Mouse (Mus musculus) right cerebral cortex, postnatal 36 days (tissue): Measurements from ENCODE around the gene Lig4.

ENCODE experiments used
- DNase-seq, 2 experiments: peaks; one replicate each; pipeline ENCODE4 v3.0.0; 2022; ENCODE audit warnings: low spot score in 2 of 2, mixed read lengths in 1 of 2

Lig4 gene

DNA sequence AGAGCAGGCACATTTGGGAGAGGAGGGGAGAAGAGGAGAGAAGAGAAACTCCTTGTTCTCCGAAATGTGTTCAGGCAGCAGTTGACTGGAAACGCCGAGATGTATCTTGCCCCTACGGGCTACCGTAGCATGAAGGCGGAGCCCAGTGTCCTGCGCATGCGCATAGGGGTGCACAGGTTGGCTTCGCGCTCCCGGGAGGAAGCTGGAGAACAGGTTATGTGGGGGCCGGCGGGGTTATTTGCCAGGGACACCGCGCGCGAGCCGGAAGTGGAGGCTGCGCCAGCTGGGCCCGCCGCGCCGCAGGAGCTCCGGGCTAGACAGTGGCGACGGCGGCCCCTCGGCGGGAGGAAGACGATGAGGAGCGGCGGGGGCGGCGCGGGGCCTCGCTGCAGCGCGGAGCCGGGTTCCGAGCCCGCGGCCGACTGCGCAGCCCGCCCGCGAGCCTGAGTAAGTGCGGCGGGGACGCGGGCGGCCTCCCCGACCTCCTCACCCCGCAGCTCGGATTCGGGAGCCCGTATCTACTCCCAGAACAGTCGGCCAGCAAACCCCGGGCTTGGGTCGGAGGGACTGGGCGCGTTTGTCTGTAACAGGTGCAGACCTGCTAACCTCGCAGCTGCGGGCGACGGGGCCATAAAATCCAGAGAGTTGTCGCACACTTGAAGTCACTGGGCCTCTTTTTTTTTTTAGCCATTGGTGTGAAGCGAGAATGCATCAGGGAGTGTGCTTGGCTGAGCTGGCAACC is at the start of gene Lig4, which contains the start of gene Abhd13:
Lig4 (minus strand) TSS at position 114 of the 742 bp plus-strand sequence.
Abhd13 (plus strand) TSS at position 135 of the 742 bp plus-strand sequence.
- DNase-seq = peak; percentile 96 to 98

DNA sequence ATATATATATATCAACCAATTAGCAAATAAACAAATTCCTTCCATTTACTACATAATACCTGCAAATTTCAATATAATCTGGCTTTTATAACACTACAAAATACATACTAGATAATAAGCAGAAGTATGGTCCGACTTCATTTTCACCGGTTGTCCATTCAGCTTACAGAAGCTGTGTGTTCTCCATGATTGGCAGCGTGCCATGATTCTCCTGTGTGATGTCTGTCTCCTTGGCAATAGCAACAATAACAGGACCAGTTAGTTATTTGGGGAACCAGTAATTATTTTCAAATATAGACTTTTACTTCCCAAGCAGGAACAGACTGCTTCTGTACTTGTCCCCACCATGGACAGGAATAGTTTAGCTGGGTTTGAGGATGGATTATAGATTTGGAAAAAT is 39.7 kb upstream of the Lig4 start:
- DNase-seq = peak; percentile 21 to 36

GRCm38 (mm10) chr8:10016252-10016651 is 38.8 kb upstream of the Lig4 start:
- DNase-seq = no peak

- DNase-seq = no peak
Measured at GRCm38 (mm10) chr8:10007660-10008028, 30.2 kb upstream of the Lig4 start.

GRCm38 (mm10) chr8:10006986-10007659 is 29.6 kb upstream of the Lig4 start:
- DNase-seq = peak; percentile 14 to 30

DNA sequence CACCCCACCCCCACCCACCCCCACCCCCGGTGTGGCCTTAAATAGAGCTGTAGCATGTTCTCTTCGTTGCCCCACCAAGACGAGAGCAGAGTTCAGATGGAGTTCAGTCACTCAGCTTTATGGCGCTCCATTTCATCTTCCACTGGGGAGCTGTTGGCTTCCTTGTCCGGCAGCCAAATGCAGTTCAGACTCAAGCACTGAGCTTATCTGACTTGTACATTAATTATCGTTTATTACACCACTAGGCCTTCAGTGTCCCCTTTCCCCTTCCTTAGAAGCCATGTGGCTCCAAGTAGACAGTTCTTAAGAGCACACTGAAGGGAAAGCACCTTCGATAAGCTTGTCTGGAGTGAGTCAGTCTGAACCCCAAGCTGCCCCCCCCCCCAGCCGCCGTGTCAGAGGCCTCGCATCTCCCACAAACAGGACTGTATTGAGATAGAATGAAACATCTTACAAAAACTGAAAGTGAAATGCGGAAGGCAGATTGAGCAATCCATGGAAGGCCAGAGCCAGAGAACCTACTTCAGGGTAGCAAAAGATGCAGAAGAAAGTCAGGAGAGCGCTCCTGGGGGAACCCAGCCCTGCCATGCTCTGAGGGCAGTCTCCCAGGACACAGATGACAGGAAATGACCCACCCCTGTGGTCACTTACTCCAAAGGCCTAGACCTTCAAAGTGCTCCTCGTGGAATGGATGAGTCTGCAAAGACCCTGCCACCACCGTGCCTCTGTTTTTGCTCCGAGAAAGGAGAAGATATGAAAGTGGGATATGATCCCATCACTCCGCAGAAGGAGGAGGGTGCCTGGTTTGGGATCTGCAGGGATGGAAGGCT is 28.9 kb upstream of the Lig4 start, which contains the start of gene Tnfsf13b:
Tnfsf13b (plus strand) TSS at position 312 of the 830 bp plus-strand sequence.
- no peak for DNase-seq

DNA sequence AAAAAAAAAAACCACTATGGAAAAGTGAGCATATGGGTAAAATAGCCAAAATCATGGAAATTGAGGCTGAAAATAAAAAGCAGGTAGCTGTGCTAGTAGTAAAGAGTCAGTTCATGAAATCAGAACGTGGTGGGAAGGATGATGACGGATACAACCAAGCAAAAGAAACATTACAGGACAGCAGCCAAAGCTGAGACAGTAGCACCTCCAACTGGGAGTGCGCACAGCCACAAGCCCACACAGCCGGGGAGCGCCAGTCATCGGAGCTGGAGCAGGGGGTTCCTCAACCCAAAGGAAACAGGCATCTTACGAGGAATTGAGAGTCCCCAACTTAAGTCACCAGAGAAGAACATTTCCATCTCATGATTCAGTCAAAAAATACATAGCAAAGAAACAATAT is 26.6 kb upstream of the Lig4 start:
- no peak for DNase-seq

DNA sequence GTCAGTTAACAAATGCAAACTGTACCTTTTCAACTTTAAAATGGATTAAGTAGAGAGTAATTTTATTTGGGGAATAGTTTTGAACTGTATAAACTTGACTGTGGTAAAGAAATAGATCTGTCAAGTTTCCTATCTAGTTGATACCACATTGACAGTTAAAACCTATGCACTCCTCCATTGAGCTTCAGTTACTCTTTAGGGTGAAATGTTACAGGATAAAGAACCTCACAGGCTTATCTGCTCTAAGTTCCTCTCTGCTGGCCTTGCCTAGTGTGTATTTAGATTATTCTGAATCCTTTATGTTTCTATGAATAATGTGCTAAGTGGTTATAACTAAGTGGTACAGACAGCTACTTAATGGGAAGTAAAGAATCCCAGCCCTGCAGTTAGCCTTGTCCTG is 2.7 kb upstream of the Lig4 start:
- no peak for DNase-seq

DNA sequence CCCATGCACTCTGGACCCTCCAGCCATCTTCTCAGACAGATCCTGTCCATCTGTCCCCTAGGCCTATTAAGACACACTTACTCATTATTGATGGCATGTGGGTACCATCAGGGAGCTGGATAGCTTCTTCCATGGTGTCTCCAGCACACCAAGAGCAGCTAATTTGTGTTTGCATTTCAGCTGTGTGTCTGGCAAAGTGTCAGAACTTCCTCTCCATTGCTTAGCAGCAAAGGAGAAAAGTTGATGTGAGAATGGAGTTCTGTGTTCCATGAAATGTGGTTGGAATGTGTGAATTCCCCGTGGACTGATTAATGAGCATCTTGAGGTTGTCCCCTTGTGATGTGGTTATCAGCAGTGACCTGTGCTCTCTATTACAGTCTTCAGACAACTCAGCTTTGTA is 2.3 kb upstream of the Lig4 start:
- DNase-seq = no peak

- no peak for DNase-seq
Measured at GRCm38 (mm10) chr8:9978475-9979230, 1.2 kb upstream of the Lig4 start.

- no peak for DNase-seq
Measured at GRCm38 (mm10) chr8:9977016-9977415, 470 bp downstream of the Lig4 start.

DNA sequence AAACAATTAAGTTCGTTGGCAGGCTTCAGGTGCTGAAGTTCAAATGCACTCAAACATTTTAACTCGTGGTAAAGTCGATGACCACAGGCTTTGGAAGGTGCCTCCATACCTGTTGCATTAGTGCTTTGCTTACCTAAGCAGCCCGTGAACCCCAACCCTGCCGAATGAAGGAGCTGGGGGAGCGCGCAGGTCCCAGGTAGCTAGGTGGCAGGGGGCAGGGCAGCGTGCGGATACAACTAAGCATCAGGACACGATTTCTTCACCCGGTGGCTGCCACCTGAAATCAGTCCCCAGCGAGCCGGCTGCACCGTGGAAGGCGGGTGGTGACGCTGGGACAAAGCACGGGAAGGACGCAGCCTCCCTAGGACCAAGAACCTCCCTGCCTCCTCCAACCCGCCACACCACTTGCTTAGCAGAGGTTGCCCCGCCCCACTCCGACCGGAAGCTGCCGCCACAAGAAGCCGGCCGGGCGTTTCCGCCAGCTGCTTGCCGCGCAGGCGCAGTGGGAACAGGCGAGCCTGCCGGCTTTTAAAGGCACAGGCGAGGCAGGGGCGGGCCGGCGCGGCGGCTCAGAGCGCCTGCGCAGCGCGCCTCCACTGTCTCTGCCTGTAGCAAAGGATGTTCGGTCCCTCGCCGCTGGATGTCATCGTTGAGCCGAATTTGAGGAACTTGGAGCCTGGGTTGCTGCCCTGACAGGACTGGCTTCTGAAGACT is 1.4 kb downstream of the Lig4 start:
- peak; percentile 99 for DNase-seq

- no peak for DNase-seq
Measured at GRCm38 (mm10) chr8:9975276-9975675, 2.2 kb downstream of the Lig4 start.

DNA sequence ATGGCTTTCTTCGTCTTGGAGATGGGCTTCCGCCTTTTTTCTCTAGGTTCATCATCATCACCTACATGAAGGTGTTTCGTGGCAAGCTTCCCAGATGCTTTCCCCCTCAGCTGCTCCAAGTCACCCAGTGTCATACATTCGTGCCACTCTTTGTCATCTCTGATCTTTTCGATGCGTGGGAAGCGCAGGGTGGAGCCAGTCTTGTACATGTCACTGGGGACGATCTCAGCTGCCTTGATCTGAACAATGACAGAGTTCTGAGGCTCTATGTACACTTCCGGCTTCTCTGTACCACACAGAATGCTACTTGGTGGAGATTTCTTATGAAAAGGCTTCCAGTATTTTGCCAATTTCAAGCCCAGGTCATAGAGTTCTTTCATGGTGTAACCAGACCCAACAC is 5.6 kb downstream of the Lig4 start:
- no peak for DNase-seq

- no peak for DNase-seq
Measured at GRCm38 (mm10) chr8:9959919-9960318, 17.6 kb downstream of the Lig4 start.

GRCm38 (mm10) chr8:9958338-9958737 is 19.1 kb downstream of the Lig4 start:
- no peak for DNase-seq

- no peak for DNase-seq
Measured at GRCm38 (mm10) chr8:9949134-9949890, 28.2 kb downstream of the Lig4 start.

- no peak for DNase-seq
Measured at GRCm38 (mm10) chr8:9935574-9935973, 41.9 kb downstream of the Lig4 start.

- DNase-seq = peak in 1 of 2 experiments; percentile 15
Measured at GRCm38 (mm10) chr8:9934891-9935565, 42.5 kb downstream of the Lig4 start.

DNA sequence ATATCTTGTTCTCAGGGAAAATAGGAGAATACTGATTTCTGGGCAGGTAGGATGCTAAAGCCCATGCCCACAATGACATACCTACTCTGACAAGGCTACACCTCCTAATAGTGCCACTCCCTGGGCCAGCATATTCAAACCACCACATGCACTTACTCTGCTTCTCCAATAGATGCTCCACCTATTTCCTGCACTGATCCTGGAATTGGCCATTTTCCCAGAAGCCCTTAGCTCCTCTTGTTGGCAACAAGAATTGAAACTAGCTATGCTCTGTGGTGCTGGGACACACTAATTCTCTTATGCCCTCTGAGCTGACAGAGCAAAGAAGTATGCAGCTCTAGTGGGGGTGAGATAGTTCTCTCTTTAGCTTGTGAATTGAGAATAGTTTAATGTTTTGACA is 44.8 kb downstream of the Lig4 start:
- DNase-seq = no peak
